Mouse (Mus musculus) adrenal gland, postnatal 14 days (tissue): ENCODE measurements around the gene Ccdc83. TPM values are rescaled to one million over a fixed set of nuclear protein-coding genes. Genes with fewer than 3 reads are reported as not detected.
A peak's percentile ranks its signal among the peaks of the same experiment; 100 is the strongest.

Experiments
- DNase-seq: peaks from one replicate; pipeline ENCODE4 v3.0.0; 2021; ENCODE audit warnings: mixed read lengths
- long read RNA-seq, 2 experiments: library from polyadenylated mRNA; stranded (forward); transcript quantifications; one replicate each; pipeline ENCODE4 v2.0.0; 2021
- total RNA-seq: library from RNA; stranded (reverse); gene quantifications from 2 replicates; pipeline ENCODE4 v1.2.3, GENCODE M21; 2021

Gene Ccdc83
- total RNA-seq, result not detected in 2 replicates
- long read RNA-seq, experiment 1, result 0 reads
- long read RNA-seq, experiment 2, result 0 reads

DNA sequence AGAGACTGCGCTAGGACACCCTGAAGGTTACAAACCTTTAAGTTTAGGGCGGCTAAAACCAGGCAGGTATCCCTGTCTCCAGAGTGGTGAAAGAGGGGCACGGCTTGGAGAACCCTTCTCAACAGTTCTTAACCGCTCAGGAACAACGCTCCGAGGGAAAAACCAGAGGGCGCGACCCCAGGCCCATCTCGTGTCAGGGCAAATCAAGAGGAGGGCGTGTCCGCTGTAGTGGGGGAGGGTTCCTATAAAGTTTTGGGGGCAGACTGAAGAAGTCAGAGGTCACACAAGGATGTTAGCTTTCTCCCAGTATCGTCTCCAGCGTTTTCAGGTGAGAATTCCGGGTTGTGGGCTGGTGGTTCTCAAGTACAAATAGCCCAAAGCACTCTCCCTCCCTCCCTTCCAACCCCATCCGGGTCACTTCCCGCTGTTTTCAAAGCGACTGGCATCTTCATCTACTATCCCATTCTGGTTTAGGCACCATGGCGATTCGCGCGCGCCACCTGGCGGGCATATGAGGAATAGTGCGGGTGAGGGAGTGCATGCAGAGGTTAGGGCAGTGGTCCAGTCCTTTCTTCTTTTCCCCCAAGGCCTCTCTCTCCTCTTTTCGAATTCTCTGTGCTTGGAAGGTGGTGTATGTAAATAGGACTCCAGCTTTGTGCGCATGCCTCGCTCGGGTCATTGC, at the start of gene Ccdc83:
Gene Ccdc83 (minus strand): TSS at position 489 of the 682 bp plus-strand sequence.
- peak; percentile 89 for DNase-seq

DNA sequence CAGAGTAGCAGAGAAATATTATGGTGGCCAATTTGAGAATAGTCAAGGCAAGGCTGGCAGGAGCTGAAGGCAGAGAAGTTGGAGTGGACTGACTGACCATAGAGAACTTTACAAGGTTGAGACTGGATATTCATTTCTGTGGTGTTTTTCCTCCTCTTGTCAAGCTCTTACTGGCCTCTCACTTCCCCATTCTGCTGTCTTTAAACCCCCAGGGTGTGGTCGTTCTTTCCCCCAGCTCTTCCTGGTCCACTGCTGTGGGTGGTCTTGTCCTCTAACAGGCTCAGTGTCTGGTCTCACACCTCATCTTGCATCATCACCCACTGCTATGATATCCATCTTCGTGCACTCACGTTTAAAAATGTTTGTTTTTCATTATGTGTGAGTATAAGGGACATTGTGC, 47.8 kb upstream of the Ccdc83 start:
- DNase-seq, result no peak

DNA sequence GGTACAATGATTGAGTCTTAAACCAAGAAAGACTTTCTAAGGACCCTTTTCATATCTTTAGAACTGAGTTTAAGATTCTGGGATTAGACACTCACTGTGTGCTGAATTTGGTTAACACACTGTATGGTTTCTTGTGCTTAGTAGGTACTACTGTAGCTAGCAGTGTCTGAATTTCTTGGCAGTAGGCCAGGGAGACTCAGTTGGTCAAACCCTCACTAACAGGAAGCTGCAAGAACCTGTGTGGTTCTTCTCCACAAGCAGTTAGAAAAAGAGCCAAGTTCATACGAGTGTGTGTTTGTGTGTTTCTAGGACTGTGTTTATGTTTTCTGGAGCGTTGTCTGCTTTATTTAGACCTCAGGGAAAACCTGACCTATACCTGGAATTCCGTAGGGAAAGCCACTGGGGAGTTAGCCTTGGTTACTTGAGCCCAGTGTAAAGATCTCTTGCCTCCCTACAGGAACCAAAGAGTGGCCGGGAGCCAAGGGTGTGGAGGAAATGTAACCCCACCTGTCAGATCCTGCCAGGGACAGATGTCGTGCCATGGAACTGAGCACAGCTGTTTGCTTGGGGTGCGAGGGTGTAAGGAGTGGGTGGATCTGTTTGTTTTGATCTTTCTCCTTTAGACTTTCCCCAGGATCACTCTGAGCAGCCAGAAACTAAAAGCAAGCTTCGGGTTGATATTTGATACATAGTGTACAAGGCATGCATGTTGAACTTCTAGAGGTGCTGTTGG, 46.7 kb upstream of the Ccdc83 start:
- no peak for DNase-seq

DNA sequence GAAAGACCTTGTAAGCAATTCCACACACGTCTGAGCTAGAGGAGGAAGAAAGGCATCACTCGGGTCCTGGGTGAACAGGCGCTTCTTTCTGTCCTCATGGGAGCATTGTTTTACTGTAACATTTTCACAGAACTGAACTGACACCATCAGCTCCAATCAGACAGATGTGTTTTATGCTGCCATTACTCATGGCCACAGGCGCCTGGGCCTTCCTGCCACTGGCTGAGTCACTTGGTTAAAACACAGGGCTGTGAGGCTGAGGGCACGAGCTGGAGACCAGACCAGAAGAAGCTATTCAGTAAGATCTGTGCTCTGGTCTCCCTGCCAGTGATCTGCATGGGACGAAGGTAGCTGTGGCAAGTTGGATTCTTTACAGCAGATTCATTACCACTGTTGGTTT, 42.4 kb upstream of the Ccdc83 start:
- DNase-seq, result no peak

DNA sequence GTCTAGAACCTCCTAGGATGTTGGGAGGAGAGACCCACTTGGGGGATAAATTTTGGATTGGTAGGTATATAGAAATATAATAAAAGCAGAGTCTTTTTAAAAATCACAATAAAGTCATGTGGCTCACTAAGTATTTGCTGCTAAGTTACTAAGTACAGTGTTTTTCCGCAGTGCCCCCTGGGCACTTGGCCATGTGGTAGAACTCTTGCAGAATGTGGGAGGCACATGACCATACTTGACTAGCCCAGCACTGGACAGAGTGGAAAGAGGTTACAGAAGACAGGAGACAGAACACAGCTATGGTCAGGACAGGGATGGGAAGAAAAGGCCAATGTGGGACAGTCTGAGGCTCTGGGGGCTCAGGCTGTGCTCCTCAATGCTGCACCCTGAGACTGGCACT, 41.4 kb upstream of the Ccdc83 start:
- DNase-seq, result no peak

DNA sequence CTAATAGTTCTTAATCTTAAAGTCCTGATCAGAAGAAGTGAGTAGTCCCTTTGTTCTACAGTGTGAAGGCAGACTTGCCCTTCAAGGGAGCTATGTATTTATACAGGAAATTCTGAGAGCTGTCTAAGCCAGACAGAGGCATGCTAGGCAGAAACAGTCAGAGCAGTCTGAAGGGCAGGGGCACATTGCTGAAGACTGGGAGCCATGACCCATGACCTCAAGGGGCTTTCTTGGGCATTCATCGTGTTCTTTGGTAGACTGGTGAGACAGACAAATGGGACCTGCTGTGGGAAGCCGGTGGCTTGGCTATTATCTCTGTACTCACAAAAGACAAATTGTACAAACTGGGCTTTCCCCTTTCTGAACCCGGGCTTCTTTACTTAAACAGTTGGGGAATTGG, 40.5 kb upstream of the Ccdc83 start:
- DNase-seq, result no peak

DNA sequence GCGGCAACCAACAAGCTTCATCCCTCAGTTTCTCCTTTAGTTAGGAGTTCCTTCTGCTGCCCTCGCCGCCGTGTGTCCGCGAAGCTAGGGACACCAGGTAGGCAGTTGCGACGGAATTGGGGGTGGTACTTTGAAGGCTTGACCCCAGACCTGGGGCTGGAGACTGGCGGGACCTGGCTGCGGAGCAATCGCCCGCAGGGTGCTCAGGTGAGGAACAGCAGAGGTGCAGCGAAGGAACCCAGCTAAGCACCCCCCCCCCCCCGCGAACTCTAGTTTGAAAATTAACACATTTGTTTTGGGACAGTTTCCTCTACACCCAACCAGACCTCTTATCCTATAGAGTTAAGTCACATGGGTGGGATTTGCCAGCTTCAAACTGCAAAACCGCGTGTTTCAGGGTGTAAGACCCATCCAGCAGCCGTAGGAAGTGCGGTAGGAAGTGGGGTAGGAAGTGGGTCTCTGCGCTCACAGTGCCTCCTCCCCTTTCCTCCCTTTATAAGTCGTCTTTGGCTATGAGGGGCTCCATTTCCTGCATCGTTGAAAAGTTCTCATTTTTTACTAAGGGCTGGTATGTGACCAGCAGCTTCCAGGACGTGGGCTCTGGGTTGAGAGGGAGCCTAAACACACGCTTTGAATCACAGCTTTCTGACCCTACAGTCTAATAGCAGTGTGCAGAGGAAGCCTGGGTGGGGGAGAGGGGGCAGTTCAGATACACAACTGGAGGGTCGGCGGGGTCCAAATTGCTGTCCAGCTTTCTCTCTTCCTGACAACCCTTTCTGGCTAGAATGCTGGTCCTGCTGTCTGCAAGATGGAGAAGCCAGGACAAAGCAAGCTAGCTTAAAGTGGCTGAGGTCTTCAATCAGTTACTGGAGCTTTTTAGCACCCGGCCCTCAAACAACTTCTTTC, 37.3 kb upstream of the Ccdc83 start:
- no peak for DNase-seq

DNA sequence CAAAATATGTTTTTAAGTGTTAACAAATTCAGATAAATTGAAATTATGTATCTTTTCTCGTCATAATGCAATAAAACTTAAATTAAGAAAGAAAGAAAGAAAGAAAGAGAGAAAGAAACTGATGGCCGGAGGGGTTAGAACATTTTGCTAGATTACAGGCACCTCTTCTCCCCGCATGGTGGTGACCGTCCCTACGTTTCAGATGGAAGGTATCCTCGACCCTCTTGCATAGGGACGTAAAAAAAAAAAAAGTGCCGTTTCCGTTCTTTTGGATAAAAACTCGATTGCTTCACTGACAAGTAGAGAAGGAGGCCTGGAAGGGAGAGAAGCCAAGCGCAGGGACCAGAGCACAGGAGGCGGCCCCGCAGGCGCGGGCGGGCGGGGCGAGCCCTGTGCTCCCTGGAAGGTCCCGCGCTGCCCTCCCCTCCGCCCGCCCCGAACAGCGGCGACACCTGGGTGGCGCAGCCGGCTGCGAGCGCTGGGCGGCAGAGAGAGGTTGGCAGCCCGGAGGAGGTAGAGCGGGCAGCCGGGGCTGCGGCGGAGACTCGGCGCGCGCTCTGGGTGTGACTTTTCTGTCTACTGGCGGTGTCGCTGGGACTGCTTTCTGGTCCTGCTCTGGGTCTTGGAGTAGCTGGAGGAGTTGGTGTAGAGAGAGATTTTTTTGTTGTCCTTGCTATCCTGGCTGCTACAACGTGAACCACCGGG, 36.5 kb upstream of the Ccdc83 start, which contains the start of gene Sytl2:
Gene Sytl2 (plus strand): TSS at position 311 of the 705 bp plus-strand sequence.
- DNase-seq, result peak; percentile 79

DNA sequence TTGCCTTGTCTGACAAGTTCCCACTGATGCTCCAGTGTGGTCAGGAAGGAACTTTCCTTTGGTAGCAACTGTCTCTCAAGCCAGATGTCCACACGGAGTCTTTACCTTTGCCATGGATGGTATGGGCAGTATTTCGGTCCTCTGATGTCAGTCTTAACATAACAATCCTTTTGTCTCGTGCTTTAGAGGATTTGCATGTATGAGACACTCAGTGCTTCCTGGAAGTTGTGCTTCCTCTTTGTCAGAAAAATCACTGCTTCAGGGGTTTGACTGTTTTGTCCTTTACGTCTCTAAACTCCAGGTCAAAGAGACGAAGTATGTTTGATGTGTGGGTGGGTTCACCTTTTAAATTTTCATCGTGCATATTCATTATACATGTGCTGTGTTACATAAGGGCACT, 26.3 kb upstream of the Ccdc83 start:
- DNase-seq, result no peak

DNA sequence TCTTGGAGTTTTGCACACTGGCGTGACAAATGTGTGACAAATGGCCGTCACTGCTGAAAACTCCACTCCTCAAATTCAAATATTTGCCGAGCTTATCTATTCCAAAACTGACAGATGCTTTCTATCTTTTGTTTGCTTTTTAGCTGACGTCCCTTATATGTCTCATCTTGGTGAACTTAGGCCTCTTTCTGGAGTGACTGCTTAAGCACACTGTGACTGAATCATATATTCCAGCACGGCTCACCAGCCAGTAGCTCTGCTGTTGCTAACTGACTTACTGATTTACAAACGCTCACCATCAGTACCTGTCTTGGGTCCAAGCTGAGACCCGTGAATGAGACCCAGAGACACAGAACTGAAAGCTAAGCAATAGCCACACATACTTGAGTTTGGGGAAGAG, 19.2 kb upstream of the Ccdc83 start:
- DNase-seq, result no peak

DNA sequence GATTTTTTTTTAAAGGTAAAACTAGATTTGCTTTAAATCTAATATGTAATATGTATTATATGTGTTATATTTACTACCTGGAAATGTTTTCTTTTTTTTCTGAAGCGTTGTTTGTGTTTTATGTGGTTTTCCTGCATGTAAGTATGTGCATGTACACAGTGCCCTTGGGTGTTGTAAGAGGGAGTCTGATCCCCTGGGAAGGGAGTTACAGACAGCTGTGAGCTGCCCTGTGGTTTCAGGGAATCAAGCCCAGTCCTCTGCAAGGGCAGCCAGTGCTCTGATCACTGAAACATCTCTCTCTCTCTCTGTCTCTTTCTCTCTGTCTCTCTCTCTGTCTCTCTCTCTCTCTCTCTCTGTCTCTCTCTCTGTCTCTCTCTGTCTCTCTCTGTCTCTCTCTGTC, 17.2 kb upstream of the Ccdc83 start:
- peak; percentile 18 for DNase-seq

DNA sequence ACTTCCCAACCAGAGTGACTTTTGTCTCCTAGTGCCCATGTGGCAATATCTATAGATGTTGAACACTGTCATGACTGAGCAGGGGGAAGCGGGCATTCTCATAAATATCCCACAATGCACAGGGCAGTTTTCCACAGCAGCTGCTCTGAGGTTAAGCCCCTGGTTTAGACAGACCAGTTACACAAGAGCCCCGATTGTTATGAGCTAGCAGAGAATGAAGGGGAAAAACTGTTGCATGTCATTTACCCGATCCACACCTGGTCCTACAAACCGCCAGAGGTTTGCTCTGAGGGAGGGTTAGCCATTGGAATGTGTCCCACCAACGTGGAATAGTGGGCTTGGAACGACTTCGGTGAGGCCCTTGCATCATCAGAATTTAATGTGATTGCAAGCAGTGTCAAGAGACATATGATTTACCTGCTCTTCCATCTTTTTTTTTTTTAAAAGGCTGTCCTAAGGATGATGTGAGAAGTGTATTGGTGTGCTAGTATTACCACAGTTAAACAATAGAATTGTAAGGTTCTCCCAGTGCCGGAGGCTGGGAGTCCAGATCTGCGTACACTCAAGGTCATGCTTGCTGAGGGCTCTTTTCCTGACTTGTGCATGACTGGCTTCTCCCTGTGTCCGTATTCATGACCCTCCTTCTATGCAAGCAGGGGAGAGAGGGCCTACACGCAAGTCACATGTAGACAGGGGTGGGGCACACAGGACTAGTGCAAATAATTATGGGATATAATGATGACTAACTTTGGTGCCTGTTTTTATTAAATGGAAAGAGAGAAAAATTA, 16.4 kb upstream of the Ccdc83 start:
- no peak for DNase-seq

DNA sequence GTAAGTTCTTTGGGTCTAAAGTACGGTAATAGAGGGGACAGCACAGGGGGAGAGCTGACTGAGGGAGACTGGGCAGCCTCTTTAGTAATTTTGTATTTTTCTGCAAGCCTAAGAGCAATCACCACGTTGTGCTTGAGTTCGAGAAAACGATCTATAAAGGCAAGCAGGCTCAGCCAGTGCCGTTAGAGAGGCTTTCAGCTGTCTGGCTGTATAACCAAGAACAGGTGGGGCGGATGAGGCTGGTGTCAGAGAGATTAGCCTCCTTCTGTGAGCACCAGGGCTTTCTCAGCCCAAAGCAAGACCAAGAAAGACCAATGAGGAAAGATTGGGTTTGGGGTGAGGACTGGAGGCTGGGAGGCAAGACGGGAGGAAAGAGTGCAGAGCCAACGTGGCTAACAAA, 15.3 kb upstream of the Ccdc83 start:
- no peak for DNase-seq

DNA sequence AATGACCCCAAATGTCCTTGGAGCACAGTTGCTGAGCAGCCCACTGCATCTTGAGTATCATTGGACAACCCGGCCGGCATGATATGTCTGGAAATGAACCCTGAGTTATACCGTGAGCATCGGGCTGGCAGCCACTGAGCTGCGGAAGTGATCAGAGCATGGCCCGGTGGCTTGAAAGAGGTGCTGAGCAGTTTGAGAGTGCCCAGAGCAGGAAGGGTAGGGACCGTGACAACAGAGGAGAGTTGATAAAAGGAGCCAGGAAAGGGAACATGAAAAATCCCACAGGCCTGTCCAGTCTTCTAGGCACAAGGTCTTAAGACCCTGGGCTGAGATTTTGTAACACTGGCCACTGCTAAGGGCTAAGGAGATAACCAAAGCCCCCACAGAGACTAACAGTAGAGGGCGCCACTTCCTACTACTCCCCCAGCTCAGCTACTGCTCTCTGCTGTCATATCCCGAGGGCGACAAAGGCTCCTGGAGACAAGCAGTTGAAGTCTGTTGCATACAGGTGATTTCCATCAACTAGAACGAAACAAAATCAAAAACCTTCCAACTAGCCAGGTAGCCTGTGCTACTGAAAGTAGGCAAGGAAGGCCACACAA, 14.8 kb upstream of the Ccdc83 start:
- DNase-seq, result peak; percentile 64

DNA sequence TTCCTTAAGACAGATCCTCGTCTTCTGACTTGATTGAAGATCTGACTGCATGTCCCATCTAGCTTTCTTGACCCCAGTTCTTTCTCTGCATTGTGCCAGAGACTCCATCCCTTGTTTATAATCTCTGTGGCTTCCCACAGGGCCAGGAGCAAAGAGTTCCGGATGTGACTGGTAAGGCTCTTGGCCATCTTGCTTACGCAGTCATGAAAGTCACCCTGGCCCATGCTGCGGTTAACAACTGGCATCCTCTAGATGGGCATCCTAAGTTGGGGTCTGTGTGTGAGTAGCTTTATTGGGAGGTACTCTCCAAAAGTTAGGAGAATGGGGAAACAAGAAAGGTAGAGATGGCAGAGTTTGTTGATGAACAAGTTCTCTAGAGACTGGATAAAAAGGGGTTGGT, 13.6 kb upstream of the Ccdc83 start:
- DNase-seq, result no peak

DNA sequence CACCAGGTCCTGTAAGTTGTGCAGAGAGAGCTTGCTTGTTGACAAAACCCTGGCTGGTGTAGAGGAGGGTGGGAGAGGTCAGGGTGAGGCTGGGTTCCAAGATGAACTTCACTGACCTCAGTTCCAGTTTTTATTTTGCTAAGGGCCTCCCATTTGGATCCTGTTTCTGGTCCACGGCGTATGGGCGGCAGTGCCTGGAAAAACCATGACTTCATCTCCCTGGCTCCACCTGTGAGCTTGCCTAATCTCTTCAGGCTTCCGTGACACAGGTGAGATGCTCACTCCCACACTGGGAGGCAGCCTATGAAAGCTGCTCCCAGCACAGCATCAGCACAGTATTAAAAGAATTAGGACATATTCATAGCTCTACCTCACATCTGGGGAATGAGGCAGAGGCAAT, 12.2 kb upstream of the Ccdc83 start:
- DNase-seq, result no peak

DNA sequence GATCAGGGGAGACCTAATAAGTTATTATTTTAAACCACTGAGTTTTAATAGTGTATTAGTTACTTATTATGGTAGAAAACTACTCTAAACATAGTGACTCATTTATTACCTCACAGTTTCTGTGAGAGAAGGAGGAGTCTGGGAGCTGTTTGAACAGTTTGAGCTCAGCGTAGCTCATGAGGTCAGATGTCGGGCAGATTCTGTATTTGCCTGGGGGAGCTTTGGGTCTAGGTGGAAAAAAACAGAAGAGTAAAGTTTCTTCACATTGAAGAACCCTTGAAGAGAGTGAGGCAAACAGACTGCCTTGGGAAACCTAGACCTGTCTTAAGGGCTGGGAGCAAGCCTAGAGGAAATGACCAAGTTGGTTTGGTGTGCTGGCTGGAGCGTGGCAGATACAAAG, 11.7 kb upstream of the Ccdc83 start:
- DNase-seq, result no peak

DNA sequence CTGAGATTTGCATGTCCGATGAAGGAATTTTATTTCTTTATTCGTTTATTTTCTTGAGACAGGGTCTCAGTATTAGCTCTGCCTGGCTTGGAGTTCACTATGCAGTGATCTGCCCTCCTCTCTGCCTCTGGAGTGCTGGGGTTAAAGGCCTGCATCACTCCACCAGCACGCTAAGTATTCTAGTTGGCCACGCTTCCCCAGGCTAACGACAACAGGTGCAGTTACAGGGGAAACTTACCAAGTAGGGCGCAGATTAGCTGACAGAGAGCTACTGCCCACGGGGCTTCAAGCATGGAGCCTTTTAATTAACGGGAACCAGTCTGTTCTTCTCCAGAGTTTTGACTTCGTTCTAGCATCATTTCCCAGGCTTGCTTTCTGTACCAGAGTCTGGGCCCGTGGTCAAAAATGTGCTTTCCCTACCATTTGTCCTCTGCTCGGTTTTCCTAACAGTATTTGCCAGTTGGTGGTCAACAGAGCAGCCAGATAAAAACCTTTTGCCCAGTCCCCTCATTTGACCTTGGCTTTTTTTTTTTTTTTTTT, 9.1 kb upstream of the Ccdc83 start:
- DNase-seq, result no peak

DNA sequence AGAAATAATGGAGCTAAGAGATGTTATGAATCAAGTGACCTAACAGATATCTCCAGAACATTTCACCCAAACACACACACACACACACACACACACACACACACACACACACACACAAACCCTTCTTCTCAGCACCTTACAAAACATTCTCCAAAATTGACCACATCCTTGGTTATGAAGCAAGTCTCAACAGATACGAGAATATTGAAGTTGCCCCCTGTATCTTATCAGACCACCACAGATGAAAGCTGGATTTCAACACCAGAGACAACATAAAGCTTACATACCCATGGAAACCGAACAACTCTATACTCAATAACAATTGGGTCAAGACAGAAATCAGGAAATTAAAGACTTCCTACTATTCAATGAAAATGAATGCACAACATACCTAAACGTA, 4.6 kb upstream of the Ccdc83 start:
- DNase-seq, result no peak

DNA sequence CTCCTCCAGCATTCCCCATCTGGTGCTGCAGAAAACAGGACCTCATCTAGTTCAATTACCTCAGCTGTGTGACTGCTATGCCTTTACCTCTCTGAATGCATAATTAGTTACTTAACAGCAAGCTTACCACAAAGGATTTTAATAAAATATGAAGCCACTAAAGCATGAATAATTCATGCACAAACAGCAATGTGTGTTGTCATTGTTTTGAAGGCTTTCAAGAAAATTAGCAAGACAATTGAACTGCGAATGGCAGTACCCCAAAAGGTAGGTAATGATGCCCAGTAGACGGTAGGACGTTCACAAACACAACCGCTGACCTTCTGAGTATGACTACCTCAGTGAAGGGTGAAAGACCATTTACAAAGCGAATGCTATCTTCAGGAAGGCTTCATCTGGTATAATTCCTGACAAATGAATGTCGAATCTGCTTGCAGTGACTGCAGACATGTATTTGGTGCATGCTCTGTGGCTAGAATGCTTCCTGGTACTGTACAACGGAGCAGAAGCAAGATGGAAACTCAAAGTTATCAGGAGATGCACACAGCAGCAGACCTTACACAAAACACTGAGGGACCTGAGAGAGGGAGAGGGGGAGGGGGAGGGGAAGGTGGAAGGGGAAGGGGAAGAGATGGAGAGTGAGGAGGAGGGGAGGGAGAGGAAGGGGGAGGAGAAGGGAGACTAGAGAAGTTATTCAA, 3.5 kb downstream of the Ccdc83 start:
- DNase-seq, result no peak
